Mouse (Mus musculus): ENCODE data around the gene Gramd1b.

DNA sequence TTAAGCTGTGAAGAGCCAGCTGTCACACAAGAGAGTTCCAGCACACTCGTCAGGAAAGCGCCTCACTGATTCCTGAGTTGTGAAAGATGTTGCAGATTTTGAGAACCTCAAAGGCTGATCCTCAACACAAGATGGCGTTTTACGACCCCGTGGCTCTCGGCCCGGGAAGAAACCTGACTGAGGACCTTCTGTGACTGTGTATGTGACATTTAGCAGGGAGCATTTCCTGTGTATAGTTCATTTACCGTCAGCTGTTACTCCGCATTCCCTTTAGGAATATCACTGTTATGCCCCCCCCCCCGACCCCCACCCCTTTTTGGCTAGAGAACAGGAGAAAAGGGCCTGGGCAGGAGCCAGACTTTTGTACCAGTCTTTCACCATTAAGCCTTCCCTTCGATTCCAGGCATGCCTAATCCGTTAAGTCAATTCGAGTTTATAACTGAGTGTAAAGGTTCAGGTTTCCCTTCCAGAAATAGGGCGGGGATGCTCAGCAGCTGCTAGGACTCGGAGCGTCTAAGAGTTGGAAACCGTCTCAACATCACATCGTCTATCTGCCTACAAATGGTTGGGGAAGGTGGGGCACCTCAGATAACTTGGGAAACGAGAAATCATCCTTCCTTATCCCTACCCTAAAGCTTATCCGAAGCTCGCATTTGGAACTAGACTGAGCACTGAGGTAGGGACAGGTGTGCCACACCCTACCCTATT is 263.0 kb downstream of the Gramd1b start:
- no peak for TF ChIP-seq CTCF (IDR thresholded peaks at IDR 0.05; ENCODE audit: low read depth, low read length)
- no peak for TF ChIP-seq POLR2A (IDR thresholded peaks at IDR 0.05; ENCODE audit: borderline replicate concordance, low read depth, low read length)

All from bone marrow macrophage, adult 2 months (primary cell).